Mouse (Mus musculus): Measurements from ENCODE around the gene Themis.
A peak's percentile ranks its signal among the peaks of the same experiment; 100 is the strongest.

The Themis gene

GRCm38 (mm10) chr10:28805160-28805559 is 137.0 kb downstream of the Themis start:
- no peak for DNase-seq (ENCODE audit: low spot score)

GRCm38 (mm10) chr10:28811928-28812570 is 143.9 kb downstream of the Themis start:
- no peak for DNase-seq (ENCODE audit: low spot score)

- no peak for DNase-seq (ENCODE audit: low spot score)
These were observed 144.4 kb downstream of the Themis start for GRCm38 (mm10) chr10:28812571-28812936.

GRCm38 (mm10) chr10:28816160-28816559 is 148.0 kb downstream of the Themis start:
- DNase-seq (ENCODE audit: low spot score) = no peak

GRCm38 (mm10) chr10:28822320-28822719 is 154.2 kb downstream of the Themis start:
- DNase-seq (ENCODE audit: low spot score) = no peak

GRCm38 (mm10) chr10:28842605-28843004 is 174.4 kb downstream of the Themis start:
- DNase-seq (ENCODE audit: low spot score) = no peak

- peak; percentile 4 for DNase-seq (ENCODE audit: low spot score)
These were observed 175.9 kb downstream of the Themis start for GRCm38 (mm10) chr10:28843755-28844717.

GRCm38 (mm10) chr10:28856154-28856553 is 188.0 kb downstream of the Themis start:
- DNase-seq (ENCODE audit: low spot score) = no peak

- DNase-seq (ENCODE audit: low spot score) = no peak
These were observed 202.6 kb downstream of the Themis start for GRCm38 (mm10) chr10:28870580-28871354.

- no peak for DNase-seq (ENCODE audit: low spot score)
These were observed 206.4 kb downstream of the Themis start for GRCm38 (mm10) chr10:28874605-28875004.

- no peak for DNase-seq (ENCODE audit: low spot score)
These were observed 219.5 kb downstream of the Themis start for GRCm38 (mm10) chr10:28887643-28888042.

- DNase-seq (ENCODE audit: low spot score) = no peak
These were observed 222.7 kb downstream of the Themis start for GRCm38 (mm10) chr10:28890886-28891285.

GRCm38 (mm10) chr10:28898351-28898750 is 230.2 kb downstream of the Themis start:
- no peak for DNase-seq (ENCODE audit: low spot score)
